Mouse (Mus musculus) lung, embryonic 15.5 days (tissue): ENCODE data around the gene Herc6. TPM values are rescaled to one million over a fixed set of nuclear protein-coding genes. Genes with fewer than 3 reads are reported as not detected.

Experiments used
- ATAC-seq: fragments of 200-750 bp; cut with Nextera tagmentation; 2 replicates; pipeline ENCODE4 v1.8.0; 2017; ENCODE audit warnings: moderate number of reproducible peaks, borderline replicate concordance; ENCODE audit not compliant: low FRiP score, low TSS enrichment; ENCODE audit errors: extremely low read depth
- H3K27ac ChIP-seq: fragments of 300-500 bp; sonication (generic); 2 replicates; pipeline ENCODE4 v1.5.1; 2015; ENCODE audit warnings: moderate library complexity, mild to moderate bottlenecking, inconsistent platforms
- H3K27me3 ChIP-seq: fragments of 300-500 bp; sonication (generic); 2 replicates; pipeline ENCODE4 v1.6.1; 2015; ENCODE audit warnings: inconsistent platforms
- H3K36me3 ChIP-seq: fragments of 300-500 bp; sonication (generic); 2 replicates; pipeline ENCODE4 v1.6.1; 2015; ENCODE audit warnings: inconsistent platforms
- H3K4me1 ChIP-seq: fragments of 300-500 bp; sonication (generic); 2 replicates; pipeline ENCODE4 v1.6.1; 2015; ENCODE audit warnings: inconsistent platforms
- H3K4me2 ChIP-seq: fragments of 300-500 bp; sonication (generic); 2 replicates; pipeline ENCODE4 v1.6.1; 2015; ENCODE audit warnings: inconsistent platforms, mild to moderate bottlenecking, moderate library complexity
- H3K4me3 ChIP-seq: fragments of 300-500 bp; sonication (generic); 2 replicates; pipeline ENCODE4 v1.5.1; 2015; ENCODE audit warnings: mild to moderate bottlenecking, inconsistent platforms
- H3K9ac ChIP-seq: fragments of 300-500 bp; sonication (generic); 2 replicates; pipeline ENCODE4 v1.6.1; 2015; ENCODE audit warnings: inconsistent platforms
- H3K9me3 ChIP-seq: fragments of 300-500 bp; sonication (generic); 2 replicates; pipeline ENCODE4 v1.6.1; 2016; ENCODE audit warnings: inconsistent platforms
- WGBS: fragments of 180-500 bp; shearing (Covaris S2); methylation state at CpG from one replicate; pipeline ENCODE4 v1.1.7; 2015; 5-methylcytosine and 5-hydroxymethylcytosine counted together
- polyA plus RNA-seq: library from polyadenylated mRNA; unstranded; fragments of >200 nt; fragmentation: Nextera tagmentation; extraction: Ambion mirVana; gene quantifications from 2 replicates; pipeline ENCODE4 v1.2.1, GENCODE M21; 2015

The Herc6 gene
- polyA plus RNA-seq = 2.9 and 3.7 TPM in 2 replicates

- peak within 1 kb of the TSS; percentile 81 for H3K27ac ChIP-seq
- no peaks in the 10 kb centered on the region for H3K9me3 ChIP-seq
- no peaks in the 10 kb centered on the region for H3K27me3 ChIP-seq
- peak; percentile 87 for ATAC-seq
- no peaks in the 10 kb centered on the region for H3K36me3 ChIP-seq
- peak within 1 kb of the TSS; percentile 91 for H3K4me2 ChIP-seq
- WGBS = 1% methylated on average over 16 of the region's 16 CpGs
- H3K4me1 ChIP-seq = no peaks in the 10 kb centered on the region
- peak within 1 kb of the TSS; percentile 61 for H3K9ac ChIP-seq
- H3K4me3 ChIP-seq = peak within 1 kb of the TSS; percentile 70
Observed at GRCm38 (mm10) chr6:57580881-57581548, at the start of gene Herc6. Gene Herc6 (plus strand): TSS chr6:57581000.

- Histone ChIP-seq H3K36me3 (no peaks in the 10 kb centered on the region), H3K9me3 (no peaks in the 10 kb centered on the region), H3K4me2 (no peak overlapping the region), H3K4me3 (no peak overlapping the region), H3K9ac (no peak overlapping the region), H3K27me3 (no peaks in the 10 kb centered on the region), H3K4me1 (peaks cover 6% of the 10 kb centered on the region; the same call in 1 of the 2 replicates), H3K27ac (no peak overlapping the region)
- ATAC-seq = no peak
- whole genome bisulfite sequencing = 36% methylated on average over 4 of the region's 4 CpGs
Observed at GRCm38 (mm10) chr6:57531011-57531410, 49.8 kb upstream of the Herc6 start.

- WGBS = 55% methylated on average over 1 of the region's 1 CpGs
- Histone ChIP-seq H3K4me1 (peaks cover 6% of the 10 kb centered on the region; the same call in 1 of the 2 replicates), H3K4me2 (no peak overlapping the region), H3K27ac (no peak overlapping the region), H3K36me3 (no peaks in the 10 kb centered on the region), H3K9ac (no peak overlapping the region), H3K4me3 (no peak overlapping the region), H3K27me3 (no peaks in the 10 kb centered on the region), H3K9me3 (no peaks in the 10 kb centered on the region)
- ATAC-seq = no peak
Observed at GRCm38 (mm10) chr6:57531441-57531840, 49.4 kb upstream of the Herc6 start.

GRCm38 (mm10) chr6:57532022-57532421 is 48.8 kb upstream of the Herc6 start:
- H3K4me2 ChIP-seq = no peak overlapping the region
- H3K4me1 ChIP-seq = peaks cover 6% of the 10 kb centered on the region; the same call in 1 of the 2 replicates
- H3K36me3 ChIP-seq = no peaks in the 10 kb centered on the region
- H3K9ac ChIP-seq = no peak overlapping the region
- no peaks in the 10 kb centered on the region for H3K9me3 ChIP-seq
- ATAC-seq = no peak
- no peak overlapping the region for H3K4me3 ChIP-seq
- no peaks in the 10 kb centered on the region for H3K27me3 ChIP-seq
- WGBS = 47% methylated on average over 1 of the region's 1 CpGs
- no peak overlapping the region for H3K27ac ChIP-seq

GRCm38 (mm10) chr6:57533410-57533809 is 47.4 kb upstream of the Herc6 start:
- ATAC-seq = no peak
- no peak overlapping the region; the same call in 1 of the 2 replicates for H3K9ac ChIP-seq

GRCm38 (mm10) chr6:57534231-57534610 is 46.6 kb upstream of the Herc6 start:
- ATAC-seq = no peak
- WGBS = 3% methylated on average over 8 of the region's 8 CpGs
- H3K4me2 ChIP-seq = peak overlapping the region; percentile 63

More at GRCm38 (mm10) chr6:57533410-57533809, 47.4 kb upstream of the Herc6 start:
- Histone ChIP-seq H3K27ac (no peak overlapping the region), H3K9me3 (no peaks in the 10 kb centered on the region), H3K4me3 (peak overlapping the region; percentile 53), H3K36me3 (no peaks in the 10 kb centered on the region), H3K27me3 (no peaks in the 10 kb centered on the region), H3K4me1 (peaks cover 7% of the 10 kb centered on the region; the same call in 1 of the 2 replicates), H3K4me2 (peak overlapping the region; percentile 63)
- 30% methylated on average over 2 of the region's 2 CpGs for WGBS

GRCm38 (mm10) chr6:57534611-57535286 is 46.1 kb upstream of the Herc6 start:
- ATAC-seq = peak; percentile 9; the same call in 1 of the 2 replicates
- WGBS = under 1% methylated on average over 31 of the region's 31 CpGs
- H3K9ac ChIP-seq = peak overlapping the region; percentile 48
- H3K27ac ChIP-seq = peak overlapping the region; percentile 86
- H3K4me2 ChIP-seq = peak overlapping the region; percentile 63
- H3K9me3 ChIP-seq = no peaks in the 10 kb centered on the region
- no peaks in the 10 kb centered on the region for H3K36me3 ChIP-seq
- H3K27me3 ChIP-seq = no peaks in the 10 kb centered on the region
- H3K4me1 ChIP-seq = peaks cover 9% of the 10 kb centered on the region; the same call in 1 of the 2 replicates
- H3K4me3 ChIP-seq = peak overlapping the region; percentile 53

More at GRCm38 (mm10) chr6:57534231-57534610, 46.6 kb upstream of the Herc6 start:
- Histone ChIP-seq H3K9me3 (no peaks in the 10 kb centered on the region), H3K9ac (peak overlapping the region; percentile 48), H3K4me3 (peak overlapping the region; percentile 53), H3K27ac (peak overlapping the region; percentile 86), H3K4me1 (peaks cover 9% of the 10 kb centered on the region; the same call in 1 of the 2 replicates), H3K36me3 (no peaks in the 10 kb centered on the region), H3K27me3 (no peaks in the 10 kb centered on the region)

- H3K36me3 ChIP-seq = no peaks in the 10 kb centered on the region
- H3K4me2 ChIP-seq = peak within 1 kb of the TSS; percentile 65
- H3K9me3 ChIP-seq = no peaks in the 10 kb centered on the region
- ATAC-seq = peak; percentile 99
- under 1% methylated on average over 24 of the region's 24 CpGs for WGBS
- peaks cover 9% of the 10 kb centered on the region; the same call in 1 of the 2 replicates for H3K4me1 ChIP-seq
- peak within 1 kb of the TSS; percentile 53 for H3K4me3 ChIP-seq
- H3K27ac ChIP-seq = peak within 1 kb of the TSS; percentile 92
- H3K27me3 ChIP-seq = no peaks in the 10 kb centered on the region
- peak within 1 kb of the TSS; percentile 49 for H3K9ac ChIP-seq
Observed at GRCm38 (mm10) chr6:57535386-57535936, 45.3 kb upstream of the Herc6 start, which contains the start of gene Ppm1k. Gene Ppm1k (minus strand): TSS chr6:57535468.

GRCm38 (mm10) chr6:57535971-57536669 is 44.7 kb upstream of the Herc6 start:
- Histone ChIP-seq H3K9ac (peak overlapping the region; percentile 49), H3K27me3 (no peaks in the 10 kb centered on the region), H3K36me3 (no peaks in the 10 kb centered on the region), H3K4me3 (peak overlapping the region; percentile 53), H3K4me2 (peak overlapping the region; percentile 65), H3K27ac (peak overlapping the region; percentile 92), H3K4me1 (peaks cover 9% of the 10 kb centered on the region; the same call in 1 of the 2 replicates), H3K9me3 (no peaks in the 10 kb centered on the region)
- WGBS = 23% methylated on average over 14 of the region's 14 CpGs
- ATAC-seq = peak; percentile 41; the same call in 1 of the 2 replicates

GRCm38 (mm10) chr6:57537887-57538286 is 42.9 kb upstream of the Herc6 start:
- ATAC-seq = no peak
- H3K4me3 ChIP-seq = no peak overlapping the region
- no peaks in the 10 kb centered on the region for H3K36me3 ChIP-seq
- 0 out of 2 replicates have a peak, but pooled peaks cover 4% of the 10 kb centered on the region for H3K4me1 ChIP-seq
- H3K27me3 ChIP-seq = no peaks in the 10 kb centered on the region
- H3K27ac ChIP-seq = no peak overlapping the region
- no peak overlapping the region for H3K9ac ChIP-seq
- H3K9me3 ChIP-seq = no peaks in the 10 kb centered on the region
- H3K4me2 ChIP-seq = no peak overlapping the region
- 80% methylated on average over 5 of the region's 5 CpGs for WGBS

GRCm38 (mm10) chr6:57540950-57541498 is 39.8 kb upstream of the Herc6 start:
- ATAC-seq = no peak
- Histone ChIP-seq H3K4me3 (no peak overlapping the region), H3K27me3 (no peaks in the 10 kb centered on the region), H3K9me3 (no peaks in the 10 kb centered on the region), H3K4me1 (0 out of 2 replicates have a peak, but pooled peaks cover 4% of the 10 kb centered on the region), H3K9ac (no peak overlapping the region), H3K36me3 (no peaks in the 10 kb centered on the region), H3K27ac (0 out of 2 replicates have a peak overlapping the region, but pooled peaks have one; percentile 7), H3K4me2 (no peak overlapping the region)
- WGBS = 70% methylated on average over 5 of the region's 5 CpGs
